Mouse (Mus musculus): ENCODE results near the gene Cyp2ab1.
A peak's percentile ranks its signal among the peaks of the same experiment; 100 is the strongest.
"Not testable (repeated sequence)": the region's sequence is repeated elsewhere in the genome, so short reads cannot be mapped to it uniquely, and the experiment has no call there.

The Cyp2ab1 gene

DNA sequence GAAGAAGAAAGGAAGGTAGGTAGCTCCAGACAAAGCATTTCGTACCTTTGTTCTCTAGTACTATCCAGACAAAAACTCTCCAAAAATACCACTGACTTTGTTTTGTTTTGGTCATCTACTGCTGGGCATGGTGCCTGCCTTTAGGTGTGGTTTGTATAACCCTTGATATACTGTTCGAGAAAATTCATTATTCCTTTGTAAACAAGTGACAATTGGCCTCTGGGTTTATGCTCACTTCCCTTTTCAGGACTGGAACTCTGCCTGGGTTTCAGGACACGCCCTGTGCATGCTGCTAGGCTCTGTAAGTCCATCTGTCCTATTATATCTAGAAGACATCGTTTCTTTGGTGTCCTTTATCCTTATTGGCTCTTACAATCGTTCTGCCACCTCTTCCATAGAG is at the start of gene Cyp2ab1:
Gene Cyp2ab1 (minus strand): TSS at position 119 of the 400 bp plus-strand sequence.
- no peak for DNase-seq

- no peak for DNase-seq
Observed at GRCm38 (mm10) chr16:20371731-20372130, 46.5 kb upstream of the Cyp2ab1 start.

- no peak for DNase-seq
Observed at GRCm38 (mm10) chr16:20368221-20368620, 43.0 kb upstream of the Cyp2ab1 start.

DNA sequence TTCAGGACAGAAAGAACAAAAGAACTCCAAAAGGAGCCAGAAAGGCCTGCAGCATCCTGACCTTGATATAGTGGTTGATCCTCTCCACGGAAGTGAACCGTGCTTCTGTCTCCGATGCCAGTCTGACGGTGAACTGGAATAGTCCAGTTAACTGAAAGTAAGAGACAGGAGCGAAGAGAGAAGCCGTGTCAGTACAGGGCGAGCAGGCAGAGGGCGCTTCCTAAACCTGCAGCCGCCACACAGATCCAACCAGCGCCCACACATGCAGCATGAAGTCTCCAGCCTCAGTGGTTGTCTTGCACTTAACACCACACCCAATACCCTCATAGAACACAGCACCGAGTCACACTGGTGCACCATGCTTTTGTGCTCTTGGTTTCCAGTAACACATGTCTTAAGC is 36.9 kb upstream of the Cyp2ab1 start:
- DNase-seq: no peak

- DNase-seq: not testable (repeated sequence)
Observed at GRCm38 (mm10) chr16:20361496-20361895, 36.3 kb upstream of the Cyp2ab1 start.

GRCm38 (mm10) chr16:20359643-20360295 is 34.6 kb upstream of the Cyp2ab1 start:
- DNase-seq: no peak

DNA sequence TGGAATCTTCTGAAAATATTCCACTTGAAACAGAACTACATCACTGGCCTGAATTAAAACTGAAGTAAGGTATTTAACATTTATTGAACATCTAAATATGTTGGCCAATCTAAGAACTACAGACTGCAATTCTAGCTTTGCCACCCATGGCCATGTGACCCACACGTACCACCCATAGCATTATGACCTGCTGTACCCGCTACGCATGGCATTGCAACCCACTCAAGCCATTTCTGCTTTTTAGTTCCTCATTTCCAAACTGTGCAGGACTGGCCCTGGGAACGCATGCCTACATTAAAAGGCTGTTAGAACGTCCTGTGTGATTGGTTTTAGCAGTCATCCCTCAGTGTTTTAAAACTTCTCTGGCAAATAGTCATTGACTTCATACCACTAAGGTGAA is 32.6 kb upstream of the Cyp2ab1 start:
- no peak for DNase-seq

DNA sequence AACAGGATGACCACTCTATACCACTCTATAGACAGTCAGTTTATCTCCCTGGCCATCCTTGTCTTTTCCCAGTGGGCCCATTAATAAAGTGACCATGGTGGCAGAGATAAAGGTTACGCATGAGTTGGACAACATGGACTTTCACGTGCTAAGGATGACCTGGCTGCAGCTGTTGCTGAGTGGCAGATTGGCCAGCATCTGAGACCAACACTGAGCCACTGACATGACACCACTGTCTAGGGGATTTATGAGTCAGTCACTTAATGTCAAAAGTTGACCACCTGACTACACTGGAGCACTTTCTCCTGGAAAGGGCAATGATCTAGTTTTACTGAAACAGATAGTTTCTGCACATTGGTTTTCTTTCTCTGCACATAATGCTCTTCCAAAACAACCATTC is 29.6 kb upstream of the Cyp2ab1 start:
- no peak for DNase-seq

DNA sequence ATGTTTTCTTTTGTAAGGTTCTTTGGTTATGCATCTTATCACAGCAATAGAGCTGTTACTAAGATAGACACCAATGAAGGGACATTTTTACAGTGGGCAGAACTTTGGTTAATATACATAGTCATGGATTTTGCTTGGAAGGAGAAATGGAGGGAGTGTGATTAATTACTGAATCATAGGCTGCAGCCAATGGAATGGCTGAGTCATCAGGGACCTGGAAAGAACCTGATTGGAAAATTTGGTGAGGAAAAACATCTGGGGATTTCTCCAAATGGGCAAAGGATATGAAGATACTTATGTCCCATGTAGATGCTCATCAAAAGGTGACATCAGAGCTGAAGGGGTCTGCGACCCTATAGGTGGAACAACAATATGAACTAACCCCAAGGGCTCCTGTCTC is 28.8 kb upstream of the Cyp2ab1 start:
- no peak for DNase-seq

DNA sequence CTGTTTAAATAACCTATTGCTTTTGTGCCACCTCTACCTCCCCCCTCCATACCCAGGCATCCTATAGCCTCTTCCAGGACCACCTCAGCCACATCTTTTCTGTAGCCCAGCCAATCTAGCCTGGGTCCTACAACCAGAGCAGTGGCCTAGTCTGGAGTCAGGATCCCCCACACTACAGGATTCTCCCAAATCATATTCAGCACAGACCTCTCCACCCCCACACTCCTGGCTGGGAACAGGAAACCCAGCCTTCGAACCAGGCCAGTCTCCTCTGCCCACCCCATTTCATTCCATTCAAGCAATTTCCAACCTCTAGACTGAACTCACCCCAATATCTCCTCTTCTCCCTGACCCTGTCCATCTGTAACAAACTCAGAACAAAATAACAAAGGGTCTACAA is 20.3 kb upstream of the Cyp2ab1 start:
- no peak for DNase-seq

GRCm38 (mm10) chr16:20338616-20339015 is 13.4 kb upstream of the Cyp2ab1 start:
- DNase-seq: peak; percentile 28

DNA sequence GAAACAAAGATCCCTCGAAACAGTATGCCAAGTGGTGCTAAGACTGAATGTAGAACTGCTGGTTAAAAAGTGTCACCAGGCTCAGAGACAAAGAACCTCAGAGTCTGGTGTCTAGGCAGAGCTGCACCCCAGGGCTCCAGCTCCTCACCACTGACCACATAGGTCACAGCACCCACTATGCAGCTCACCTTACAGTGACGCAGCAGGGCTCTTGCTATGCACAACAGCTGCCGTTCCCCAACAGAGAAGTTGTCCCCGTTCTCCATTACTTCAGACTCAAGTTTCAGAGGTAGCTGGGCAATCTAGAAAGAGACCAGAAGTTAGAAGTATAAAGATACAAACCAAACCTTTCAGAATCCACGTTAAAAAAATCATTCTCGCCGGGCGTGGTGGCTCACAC is 9.7 kb upstream of the Cyp2ab1 start:
- DNase-seq: no peak

GRCm38 (mm10) chr16:20328306-20328705 is 3.1 kb upstream of the Cyp2ab1 start:
- no peak for DNase-seq

DNA sequence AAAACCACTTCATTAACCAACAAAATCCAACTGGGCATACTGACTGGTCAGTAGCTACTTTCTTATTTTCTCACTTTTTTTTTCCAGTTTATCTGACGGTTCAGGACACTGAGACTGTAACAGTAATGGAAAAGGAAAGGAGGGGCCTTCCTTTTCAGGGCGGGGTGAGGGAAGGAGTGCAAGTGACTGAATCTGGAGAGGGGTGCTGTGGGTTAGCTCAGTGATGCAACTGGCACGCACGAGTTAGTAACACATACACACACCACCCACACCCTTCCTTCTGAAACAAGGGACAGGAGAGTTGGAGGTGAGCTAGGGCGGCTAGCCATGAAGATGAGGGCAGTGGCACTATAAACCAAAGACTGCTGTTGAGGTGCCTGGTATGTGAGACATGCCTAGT is 1.3 kb downstream of the Cyp2ab1 start:
- no peak for DNase-seq

DNA sequence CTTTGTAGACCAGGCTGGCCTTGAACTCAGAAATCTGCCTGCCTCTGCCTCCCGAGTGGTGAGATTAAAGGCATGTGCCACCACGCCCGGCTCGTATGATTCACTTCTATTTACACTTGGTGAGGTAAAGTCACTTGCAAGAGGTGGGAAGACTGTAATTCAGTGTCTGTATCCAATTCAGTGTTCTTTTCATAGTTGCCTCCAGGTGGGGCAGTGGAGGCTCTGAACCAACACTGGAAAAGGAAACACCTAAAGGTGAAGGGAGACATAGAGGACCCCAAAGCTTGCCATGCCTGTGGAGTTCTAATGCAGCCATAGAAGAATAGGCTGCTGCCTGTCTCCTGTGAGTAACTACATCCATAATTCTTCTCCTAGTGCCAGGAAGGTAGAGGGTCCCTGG is 2.9 kb downstream of the Cyp2ab1 start:
- DNase-seq: no peak

DNA sequence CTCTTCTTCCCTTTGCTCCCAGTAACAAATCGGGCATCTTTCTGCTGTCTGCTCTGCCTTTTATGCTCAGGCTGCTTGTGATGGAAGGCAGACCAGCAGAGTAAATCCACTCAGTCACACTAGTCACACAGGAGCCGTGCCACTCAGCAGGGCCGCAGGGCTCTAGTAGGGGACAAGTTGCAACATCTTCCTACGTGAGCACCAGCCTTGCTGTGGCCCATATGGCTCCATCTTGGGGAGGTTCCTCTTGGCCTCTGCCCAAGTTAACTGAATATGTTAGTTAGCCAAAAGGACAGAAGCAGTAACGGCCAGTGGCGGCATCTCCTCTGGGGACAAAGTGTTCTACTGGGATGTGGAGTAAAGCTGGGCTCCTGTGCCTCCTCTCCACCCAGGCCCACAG is 8.4 kb downstream of the Cyp2ab1 start:
- DNase-seq: no peak

DNA sequence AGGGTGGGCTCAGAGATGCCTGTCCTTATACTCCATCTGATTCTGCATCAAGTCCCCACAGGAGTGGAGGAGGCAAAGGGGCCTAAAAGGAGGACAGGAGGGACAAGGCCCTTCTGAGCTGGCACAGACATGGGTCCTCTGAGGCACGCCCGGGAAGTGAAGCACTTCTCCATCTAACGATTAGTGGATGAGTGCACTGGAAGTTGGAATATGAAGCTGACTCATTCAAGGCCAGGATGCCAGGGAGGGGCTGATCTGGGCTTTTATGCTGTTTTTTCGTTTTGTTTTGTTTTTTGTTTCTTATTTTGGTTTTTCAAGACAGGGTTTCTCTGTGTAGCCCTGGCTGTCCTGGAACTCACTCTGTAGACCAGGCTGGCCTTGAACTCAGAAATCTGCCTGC is 9.9 kb downstream of the Cyp2ab1 start:
- DNase-seq: no peak

DNA sequence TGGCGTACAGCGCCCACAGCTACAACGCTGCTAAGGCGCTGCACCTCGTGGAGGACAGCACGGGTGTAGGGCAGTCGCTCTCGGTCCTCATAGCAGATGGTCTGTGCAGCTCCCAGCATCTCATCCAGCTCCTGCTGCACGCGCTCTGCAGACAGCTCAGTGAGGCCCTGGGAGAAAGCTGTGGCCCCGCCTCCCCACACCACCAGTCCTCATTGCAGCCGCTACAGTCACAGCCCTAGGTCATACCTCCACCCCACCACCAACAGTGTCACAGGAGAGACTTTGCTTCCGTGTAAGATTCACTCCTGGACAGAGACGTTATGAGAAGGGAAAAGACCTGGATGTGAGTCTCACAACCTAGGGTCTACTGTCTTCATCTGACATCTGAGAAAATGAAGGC is 12.9 kb downstream of the Cyp2ab1 start:
- DNase-seq: no peak

DNA sequence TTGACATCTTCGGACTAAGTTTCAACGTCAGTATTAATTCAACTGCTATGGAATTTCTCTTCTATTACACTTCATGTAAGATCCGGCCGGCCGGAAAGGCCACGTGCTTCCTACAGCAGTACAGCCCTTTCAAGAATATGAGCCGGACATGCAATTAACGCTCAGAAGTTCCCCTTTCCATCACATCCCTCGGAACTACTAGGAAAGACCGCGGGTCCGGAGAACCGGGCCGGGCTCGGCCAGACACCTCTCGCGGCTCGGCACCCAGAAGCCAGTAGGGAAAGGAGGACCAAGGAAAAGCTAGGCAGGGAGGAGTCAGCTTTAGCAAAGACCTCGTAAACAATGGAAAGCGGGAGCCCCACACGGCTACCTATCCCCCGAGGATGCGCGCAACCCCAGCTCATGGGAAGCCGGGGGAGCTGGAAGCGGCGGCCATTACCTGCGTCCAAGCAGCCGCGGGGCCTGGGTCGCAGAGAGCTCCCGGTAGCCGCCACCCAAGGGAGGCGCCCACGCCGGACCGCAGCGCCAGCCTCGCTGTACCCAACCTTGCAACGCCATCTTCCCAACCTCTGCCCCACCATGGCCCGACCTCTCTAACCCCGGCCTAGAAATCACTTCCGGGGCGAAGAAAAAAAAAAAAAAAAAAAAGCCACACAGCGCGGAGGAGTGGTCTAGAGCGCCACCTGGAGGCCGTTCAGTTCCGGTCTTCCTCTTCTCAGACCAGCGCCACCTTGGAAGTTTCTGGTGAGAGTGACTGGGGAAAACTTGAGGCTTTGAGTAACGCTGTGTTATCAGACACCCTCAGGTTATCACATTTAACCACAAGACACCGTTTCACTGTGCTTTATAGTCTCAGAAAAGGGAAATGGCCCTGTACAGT is 23.2 kb downstream of the Cyp2ab1 start, which contains the start of gene Parl:
Gene Parl (minus strand): TSS at position 618 of the 880 bp plus-strand sequence.
- peak; percentile 94 for DNase-seq

DNA sequence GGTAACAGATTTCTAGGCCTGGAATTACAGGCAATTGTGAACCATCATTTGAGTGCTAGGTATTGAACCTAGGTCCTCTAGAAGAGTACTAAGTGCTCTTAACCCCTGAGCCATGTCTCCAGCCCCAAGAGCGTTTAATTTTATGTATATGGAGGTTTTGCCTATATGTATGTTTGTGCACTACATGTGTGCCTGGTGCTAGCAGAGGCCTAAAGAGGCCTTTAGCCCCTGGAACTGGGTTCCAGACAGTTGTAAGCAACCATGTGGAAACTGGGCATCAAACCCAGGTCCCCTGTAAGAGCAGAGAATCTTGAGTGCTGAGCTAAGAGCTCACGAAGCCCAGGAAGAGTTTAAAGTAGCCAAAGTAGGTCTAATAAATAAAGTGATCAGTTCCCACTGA is 25.1 kb downstream of the Cyp2ab1 start:
- no peak for DNase-seq

DNA sequence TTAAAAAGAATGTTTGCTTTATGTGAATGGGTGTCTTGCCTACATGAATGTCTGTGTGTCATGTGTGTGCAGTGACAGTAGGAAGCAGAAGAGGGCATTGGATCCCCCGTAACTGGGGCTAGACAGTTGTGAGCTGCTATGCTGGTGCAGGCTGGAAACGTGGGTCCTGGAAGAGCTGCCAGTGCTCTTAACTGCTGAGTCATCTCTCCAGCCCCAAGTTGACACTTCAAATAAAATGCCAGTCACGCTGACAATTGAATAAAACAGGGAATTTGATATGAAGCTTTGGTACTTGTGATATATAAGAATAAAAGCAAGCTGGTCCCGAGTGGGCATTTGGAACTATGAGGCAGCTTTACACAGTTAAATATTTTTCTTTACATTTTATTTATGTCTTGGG is 45.0 kb downstream of the Cyp2ab1 start:
- no peak for DNase-seq

GRCm38 (mm10) chr16:20279395-20279794 is 45.8 kb downstream of the Cyp2ab1 start:
- DNase-seq: no peak

GRCm38 (mm10) chr16:20272994-20273393 is 52.2 kb downstream of the Cyp2ab1 start:
- DNase-seq: no peak

DNA sequence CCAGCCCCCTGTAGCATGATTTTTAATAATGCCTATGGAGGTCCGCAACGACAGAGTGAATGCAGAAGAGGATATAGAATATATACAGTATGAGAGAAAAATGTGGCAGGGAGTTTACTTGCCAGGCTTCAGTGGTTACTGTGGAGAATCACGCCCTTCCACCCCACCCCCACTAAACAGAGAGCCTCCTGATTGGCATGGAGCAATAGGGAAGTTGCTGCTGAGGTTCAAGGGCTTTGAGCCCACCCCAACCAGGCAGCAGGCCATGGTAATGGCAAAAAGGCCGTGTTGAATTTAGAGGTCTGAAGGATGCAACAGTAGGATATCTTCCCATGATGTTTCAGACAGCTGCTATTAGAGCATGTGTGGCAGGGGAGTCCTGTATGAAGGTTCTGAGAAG is 53.9 kb downstream of the Cyp2ab1 start:
- DNase-seq: no peak

Data from right cerebral cortex, postnatal 14 days (tissue).